Mouse (Mus musculus) gastrocnemius, postnatal 14 days (tissue): Measurements from ENCODE around the gene Hist1h3f. TPM values are rescaled to one million over a fixed set of nuclear protein-coding genes. Genes with fewer than 3 reads are reported as not detected.
"Not testable (repeated sequence)": the region's sequence is repeated elsewhere in the genome, so short reads cannot be mapped to it uniquely, and the experiment has no call there.

Experiments
- DNase-seq: peaks from one replicate; pipeline ENCODE4 v3.0.0; 2021; ENCODE audit warnings: mixed read lengths
- intact Hi-C: fragments of 180-260 bp; cut with DNase I; formaldehyde crosslinking; loops from one replicate; pipeline ENCODE4 v1.15.1; 2025; ENCODE audit warnings: low total_unique reads
- total RNA-seq, 2 experiments: library from RNA; stranded (reverse); gene quantifications; 2 replicates each; pipeline ENCODE4 v1.2.3; 2021

Hist1h3f gene
- total RNA-seq, 2 experiments from 2014 or later: 24.2 to 25.2 TPM

DNA sequence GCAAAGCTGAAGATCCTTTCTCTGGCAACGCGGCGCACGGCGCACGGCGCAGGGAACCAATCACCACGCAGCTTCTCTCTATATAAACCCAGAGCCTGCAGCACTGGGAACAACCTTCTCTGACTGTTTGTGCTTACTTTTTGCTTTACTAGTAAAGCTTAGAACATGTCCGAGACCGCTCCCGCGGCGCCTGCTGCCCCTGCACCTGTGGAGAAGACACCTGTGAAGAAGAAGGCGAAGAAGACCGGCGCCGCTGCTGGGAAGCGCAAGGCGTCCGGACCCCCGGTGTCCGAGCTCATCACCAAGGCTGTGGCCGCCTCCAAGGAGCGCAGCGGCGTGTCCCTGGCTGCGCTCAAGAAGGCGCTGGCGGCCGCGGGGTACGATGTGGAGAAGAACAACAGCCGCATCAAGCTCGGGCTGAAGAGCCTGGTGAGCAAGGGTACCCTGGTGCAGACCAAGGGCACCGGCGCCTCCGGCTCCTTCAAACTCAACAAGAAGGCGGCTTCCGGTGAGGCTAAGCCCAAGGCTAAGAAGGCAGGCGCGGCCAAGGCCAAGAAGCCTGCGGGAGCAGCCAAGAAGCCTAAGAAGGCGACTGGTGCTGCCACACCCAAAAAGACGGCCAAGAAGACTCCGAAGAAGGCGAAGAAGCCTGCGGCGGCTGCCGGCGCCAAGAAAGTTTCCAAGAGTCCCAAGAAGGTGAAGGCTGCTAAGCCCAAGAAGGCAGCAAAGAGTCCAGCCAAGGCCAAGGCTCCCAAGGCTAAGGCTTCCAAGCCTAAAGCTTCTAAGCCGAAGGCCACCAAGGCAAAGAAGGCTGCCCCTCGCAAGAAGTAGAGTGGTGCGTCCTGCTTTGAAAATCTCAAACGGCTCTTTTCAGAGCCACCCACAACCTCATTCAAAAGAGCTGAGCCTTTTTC is 11.3 kb downstream of the Hist1h3f start:
- peak; percentile 56 for DNase-seq
- intact Hi-C loops: no loop called here

DNA sequence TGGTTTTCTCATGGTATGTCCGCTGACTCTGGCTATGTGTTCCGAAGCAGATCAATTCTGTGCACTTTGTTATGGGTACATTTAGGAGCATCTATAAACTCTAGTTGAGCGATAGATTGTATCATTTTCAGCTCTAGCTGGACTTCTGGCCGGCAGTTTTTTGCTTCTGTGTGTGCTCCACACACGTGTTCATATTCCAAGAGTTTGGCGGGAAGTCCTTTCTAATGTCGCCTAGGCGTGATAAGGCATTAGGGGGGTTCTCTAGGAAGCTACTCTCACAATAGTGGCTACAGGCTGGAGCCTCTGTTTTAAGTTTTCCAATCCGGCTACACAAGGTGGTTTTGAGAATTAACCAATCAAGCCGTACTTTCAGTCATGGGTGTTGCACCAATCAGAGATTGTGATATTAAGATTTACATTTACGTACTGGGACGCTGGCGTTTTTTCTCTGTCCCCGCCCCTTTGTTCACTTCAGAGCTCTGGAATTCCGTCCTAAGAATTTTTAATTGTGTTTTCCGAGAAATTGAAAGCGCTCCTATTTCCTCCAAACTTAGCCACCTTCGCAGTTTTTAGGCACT is 12.1 kb downstream of the Hist1h3f start:
- intact Hi-C loops: no loop called here

GRCm38 (mm10) chr13:23556906-23557305 is 13.1 kb downstream of the Hist1h3f start:
- intact Hi-C loops: no loop called here
- DNase-seq: no peak

More for the DNA sequence above, 12.1 kb downstream of the Hist1h3f start:
- peak; percentile 32 for DNase-seq

DNA sequence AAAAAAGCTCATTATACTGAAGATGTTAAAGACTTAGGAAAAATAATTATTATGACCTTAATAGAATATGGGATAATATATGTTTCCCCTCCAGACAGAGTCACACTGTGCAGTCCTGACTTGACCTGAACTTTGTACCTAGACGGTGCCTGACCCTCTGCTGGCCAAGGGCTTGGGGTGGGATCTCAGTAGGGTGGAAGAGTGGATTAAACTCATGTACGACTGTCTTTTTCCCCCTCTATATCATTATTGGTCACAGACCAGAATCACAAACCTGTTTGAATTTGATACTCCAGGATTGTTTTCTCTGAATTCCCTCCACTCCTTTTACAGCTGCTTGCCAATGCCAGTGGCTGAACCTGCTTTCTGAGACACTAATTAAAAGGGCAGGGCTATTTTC is 16.8 kb downstream of the Hist1h3f start:
- intact Hi-C loops, DNase-seq: not testable (repeated sequence)

- intact Hi-C loops, DNase-seq: not testable (repeated sequence)
Observed at GRCm38 (mm10) chr13:23561531-23561882, 17.7 kb downstream of the Hist1h3f start.

DNA sequence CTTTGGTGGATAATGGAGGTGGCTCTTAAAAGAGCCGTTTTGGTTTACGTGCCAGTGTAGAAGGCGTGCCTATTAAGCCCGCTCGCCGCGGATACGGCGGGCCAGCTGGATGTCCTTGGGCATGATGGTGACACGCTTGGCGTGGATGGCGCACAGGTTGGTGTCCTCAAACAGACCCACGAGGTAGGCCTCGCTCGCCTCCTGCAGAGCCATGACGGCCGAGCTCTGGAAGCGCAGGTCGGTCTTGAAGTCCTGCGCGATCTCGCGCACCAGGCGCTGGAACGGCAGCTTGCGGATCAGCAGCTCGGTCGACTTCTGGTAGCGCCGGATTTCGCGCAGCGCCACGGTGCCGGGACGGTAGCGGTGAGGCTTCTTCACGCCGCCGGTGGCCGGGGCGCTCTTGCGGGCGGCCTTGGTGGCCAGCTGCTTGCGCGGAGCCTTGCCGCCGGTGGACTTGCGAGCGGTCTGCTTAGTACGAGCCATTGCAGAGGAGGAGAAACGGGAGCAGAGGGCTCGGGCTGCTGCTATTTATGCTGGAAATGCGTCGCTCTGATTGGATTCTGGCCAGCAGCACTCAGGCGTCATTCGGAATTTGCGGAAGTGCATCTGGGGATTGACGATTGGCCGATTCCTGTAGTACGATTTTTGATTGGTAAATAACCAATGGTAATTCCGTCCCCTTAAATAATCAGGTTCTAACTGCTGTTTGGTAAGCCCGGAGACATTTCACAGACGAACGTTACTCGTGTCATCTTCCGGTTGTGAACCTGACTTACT is 18.2 kb downstream of the Hist1h3f start, which contains the start of gene Hist1h3e:
Gene Hist1h3e, minus strand, starts transcription at position 487 of the 777 bp plus-strand sequence.
- intact Hi-C loops: not testable (repeated sequence)
- DNase-seq: peak; percentile 90

GRCm38 (mm10) chr13:23562699-23563462 is 19.0 kb downstream of the Hist1h3f start:
- DNase-seq: peak; percentile 14
- intact Hi-C loops: no loop called here

GRCm38 (mm10) chr13:23564482-23564881 is 20.6 kb downstream of the Hist1h3f start:
- DNase-seq: no peak
- intact Hi-C loops: no loop called here

GRCm38 (mm10) chr13:23570261-23571021 is 26.6 kb downstream of the Hist1h3f start:
- DNase-seq, intact Hi-C loops: not testable (repeated sequence)

DNA sequence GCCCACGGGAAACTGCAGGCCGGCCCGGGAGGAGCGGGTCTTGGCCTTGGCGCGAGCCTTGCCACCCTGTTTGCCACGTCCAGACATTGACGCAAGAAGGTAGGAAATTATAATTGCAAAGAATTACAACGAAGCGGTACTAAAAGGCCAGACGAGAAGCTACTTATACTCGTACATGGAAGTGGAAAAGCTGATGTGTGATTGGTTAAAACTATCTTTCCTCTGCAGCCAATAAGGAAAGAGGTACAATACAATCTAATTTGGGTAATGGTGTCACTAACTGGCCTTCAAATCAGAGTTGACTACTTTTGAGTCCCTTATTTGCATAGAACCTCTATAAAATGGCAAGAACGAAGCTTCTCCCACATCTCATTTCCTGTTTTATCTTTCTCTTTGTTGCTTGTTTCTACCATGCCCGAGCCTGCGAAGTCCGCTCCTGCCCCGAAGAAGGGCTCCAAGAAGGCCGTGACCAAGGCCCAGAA is 27.2 kb downstream of the Hist1h3f start, which contains the start of the genes Hist1h2ae and Hist1h2bg:
Gene Hist1h2ae, minus strand, starts transcription at position 199 of the 482 bp plus-strand sequence.
Gene Hist1h2bg, plus strand, starts transcription at position 375 of the 482 bp plus-strand sequence.
- intact Hi-C loops: no loop called here
- peak; percentile 15 for DNase-seq

GRCm38 (mm10) chr13:23571504-23572217 is 27.8 kb downstream of the Hist1h3f start:
- DNase-seq, intact Hi-C loops: not testable (repeated sequence)

GRCm38 (mm10) chr13:23572218-23573033 is 28.6 kb downstream of the Hist1h3f start:
- DNase-seq: no peak
- intact Hi-C loops: no loop called here

DNA sequence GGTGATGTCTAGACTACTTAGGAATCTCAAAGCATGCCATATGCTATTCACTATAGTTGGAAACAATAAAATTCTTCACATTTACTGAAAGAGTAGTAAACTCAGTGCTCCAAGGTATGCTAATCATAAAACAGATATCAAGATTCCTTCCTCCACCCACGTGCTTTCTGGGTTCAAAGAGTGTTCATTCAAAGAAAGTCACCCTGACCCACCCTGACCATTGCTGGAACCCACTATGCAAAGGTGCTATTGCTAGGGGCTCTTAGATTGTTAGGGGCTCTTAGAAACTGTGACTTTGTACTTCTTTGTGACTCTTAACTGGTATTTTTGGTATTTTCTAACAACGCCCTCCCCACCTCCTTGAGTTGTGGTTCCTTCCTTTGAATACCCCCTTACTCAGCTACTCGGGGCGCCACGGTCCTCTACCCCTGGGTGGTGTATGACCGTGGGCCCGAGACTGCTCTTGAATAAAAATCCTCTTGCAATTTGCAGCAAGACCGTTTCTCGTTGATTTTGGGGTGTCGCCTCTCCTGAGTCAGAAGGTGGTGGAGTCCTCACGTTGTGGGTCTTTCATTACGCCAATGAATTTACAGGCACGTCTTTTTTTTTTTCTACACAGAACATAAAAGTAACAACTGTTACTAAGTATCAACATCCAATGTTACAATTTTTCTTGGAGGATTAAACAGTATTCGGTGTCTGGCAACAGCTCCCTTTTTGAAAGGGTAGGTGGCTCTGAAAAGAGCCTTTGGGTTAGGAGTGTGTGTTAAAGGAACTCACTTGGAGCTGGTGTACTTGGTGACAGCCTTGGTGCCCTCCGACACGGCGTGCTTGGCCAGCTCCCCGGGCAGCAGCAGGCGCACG is 29.4 kb downstream of the Hist1h3f start:
- intact Hi-C loops, DNase-seq: not testable (repeated sequence)

DNA sequence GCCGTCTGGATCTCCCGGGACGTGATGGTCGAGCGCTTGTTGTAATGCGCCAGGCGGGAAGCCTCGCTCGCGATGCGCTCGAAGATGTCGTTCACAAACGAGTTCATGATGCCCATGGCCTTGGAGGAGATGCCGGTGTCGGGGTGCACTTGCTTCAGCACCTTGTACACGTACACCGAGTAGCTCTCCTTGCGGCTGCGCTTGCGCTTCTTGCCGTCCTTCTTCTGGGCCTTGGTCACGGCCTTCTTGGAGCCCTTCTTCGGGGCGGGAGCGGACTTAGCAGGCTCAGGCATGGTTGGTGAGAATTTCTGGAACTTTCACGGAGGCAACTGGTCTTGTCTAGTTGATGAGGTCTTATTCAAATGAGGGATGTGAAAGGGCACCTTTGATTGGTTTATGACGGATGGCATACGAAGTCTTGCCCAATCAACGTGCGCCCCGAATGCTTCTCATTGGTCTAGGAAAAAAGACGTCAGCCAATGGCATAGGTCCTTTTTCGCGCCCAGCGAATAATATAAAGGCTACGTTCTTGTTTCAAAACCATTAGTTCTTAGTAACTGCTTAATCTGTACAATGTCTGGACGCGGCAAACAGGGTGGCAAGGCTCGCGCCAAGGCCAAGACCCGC is 30.2 kb downstream of the Hist1h3f start, which contains the start of the genes Hist1h2bf and Hist1h2ad:
Gene Hist1h2bf, minus strand, starts transcription at position 299 of the 627 bp plus-strand sequence.
Gene Hist1h2ad, plus strand, starts transcription at position 484 of the 627 bp plus-strand sequence.
- peak; percentile 86 for DNase-seq

DNA sequence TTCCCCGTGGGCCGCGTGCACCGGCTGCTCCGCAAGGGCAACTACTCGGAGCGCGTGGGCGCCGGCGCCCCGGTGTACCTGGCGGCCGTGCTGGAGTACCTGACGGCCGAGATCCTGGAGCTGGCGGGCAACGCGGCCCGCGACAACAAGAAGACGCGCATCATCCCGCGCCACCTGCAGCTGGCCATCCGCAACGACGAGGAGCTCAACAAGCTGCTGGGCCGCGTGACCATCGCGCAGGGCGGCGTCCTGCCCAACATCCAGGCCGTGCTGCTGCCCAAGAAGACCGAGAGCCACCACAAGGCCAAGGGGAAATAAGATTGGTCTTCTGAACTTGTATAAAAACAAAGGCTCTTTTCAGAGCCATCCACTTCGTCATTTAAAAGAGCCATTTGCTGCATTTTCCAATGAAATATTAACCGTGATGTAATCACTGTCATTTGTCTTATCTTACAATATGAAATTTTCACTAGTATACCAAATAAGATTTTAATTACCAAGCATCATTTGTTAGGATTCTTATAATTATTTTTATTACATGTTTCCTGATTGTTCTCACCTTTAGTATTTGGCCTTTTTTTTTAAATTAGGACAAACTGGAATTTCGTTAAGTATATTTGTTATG is 30.8 kb downstream of the Hist1h3f start:
- intact Hi-C loops, DNase-seq: not testable (repeated sequence)

More for the DNA sequence above, 30.2 kb downstream of the Hist1h3f start, which contains the start of the genes Hist1h2bf and Hist1h2ad:
- intact Hi-C loops: not testable (repeated sequence)
